Mouse (Mus musculus) cerebellum, adult 2 months (tissue): ENCODE results near the gene Ppp1r18.

Experiments used
- CTCF ChIP-seq: fragments of 200-500 bp; IDR thresholded peaks from 2 replicates; pipeline ENCODE4 v1.5.1; 2011; ENCODE audit warnings: low read depth, mild to moderate bottlenecking, control low read depth, low read length, moderate library complexity, borderline replicate concordance; ENCODE audit not compliant: insufficient read depth
- POLR2A ChIP-seq: fragments of 200-500 bp; IDR thresholded peaks from 2 replicates; pipeline ENCODE4 v1.6.1; 2011; ENCODE audit warnings: low read length, control low read depth, borderline replicate concordance; ENCODE audit not compliant: insufficient read depth

GRCm38 (mm10) chr17:35868165-35868820, 2.9 kb downstream of the Ppp1r18 start:
- TF ChIP-seq CTCF (no peak), POLR2A (no peak)
